Comparison of ENCODE assay signal across 27 mouse cellular contexts in the genomic region with DNA sequence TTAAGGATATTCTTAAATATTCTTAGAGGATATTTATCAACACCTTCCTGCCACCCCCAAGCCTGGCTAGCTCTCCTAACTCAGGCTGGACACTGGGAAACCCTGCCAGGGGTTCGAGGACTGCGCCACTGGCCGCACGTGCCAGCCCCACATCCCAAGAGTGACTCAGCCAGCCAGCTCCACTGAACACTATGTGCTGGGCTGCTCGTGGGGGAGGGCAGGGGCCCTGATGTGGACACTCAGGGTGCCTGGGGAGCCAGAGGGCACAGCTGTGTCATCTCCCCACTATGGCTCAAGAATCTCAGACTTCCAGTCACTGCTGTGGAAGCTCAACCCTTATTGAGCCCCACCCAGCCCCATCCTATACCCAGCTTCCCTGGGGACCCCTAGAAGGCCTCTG. TPM values are rescaled to one million over a fixed set of nuclear protein-coding genes. Genes with fewer than 3 reads are reported as not detected.
DNase-seq lines count a peak whose midpoint lies in the region; ATAC-seq and TF ChIP-seq lines count a peak whose summit lies in the region.
"Had no signal": no experiment of that assay in that cellular context is flagged by ENCODE, and none has a peak within 500 bp of the region (broad histone marks: within the 10 kb centered on the region; RNA-seq: fewer than 3 reads in every experiment).

No protein-coding gene starts in this region.

- peaks cover 46% of the 10 kb centered on the region for H3K4me1 ChIP-seq in kidney, embryonic 16.5 days (ENCODE audit: insufficient read depth, low read length)
- peaks cover 45% of the 10 kb centered on the region for H3K4me1 ChIP-seq in bone marrow macrophage, adult 2 months (ENCODE audit: control insufficient read depth, insufficient read depth, low read length)
- peaks cover 55% of the 10 kb centered on the region for H3K4me1 ChIP-seq in heart, embryonic 12.5 days (replicated peaks)

- H3K9ac ChIP-seq in kidney, embryonic 16.5 days (replicated peaks; ENCODE audit: low read length), result no peak overlapping the region
- H3K9ac ChIP-seq in heart, embryonic 12.5 days, result peak overlapping the region; percentile 87
- H3K9ac ChIP-seq: hindbrain, embryonic 12.5 days; limb, embryonic 13.5 days; liver, embryonic 14.5 days; neural tube, embryonic 13.5 days had no signal

- no peaks in the 10 kb centered on the region; the same call in 1 of the 2 replicates for H3K27me3 ChIP-seq in kidney, embryonic 16.5 days (ENCODE audit: insufficient read depth, low read length)
- H3K27me3 ChIP-seq in heart, embryonic 12.5 days (replicated peaks), result no peaks in the 10 kb centered on the region

- no peak overlapping the region for H3K4me2 ChIP-seq in kidney, embryonic 16.5 days (replicated peaks; ENCODE audit: low read depth, low read length)
- peak overlapping the region; percentile 89 for H3K4me2 ChIP-seq in heart, embryonic 12.5 days
- H3K4me2 ChIP-seq: hindbrain, embryonic 12.5 days; limb, embryonic 13.5 days; neural tube, embryonic 13.5 days had no signal

- no peaks in the 10 kb centered on the region for H3K9me3 ChIP-seq in kidney, embryonic 16.5 days (ENCODE audit: low read length)
- no peaks in the 10 kb centered on the region for H3K9me3 ChIP-seq in heart, embryonic 12.5 days (replicated peaks)
- H3K9me3 ChIP-seq: embryonic facial prominence, embryonic 10.5 days; hindbrain, embryonic 12.5 days; limb, embryonic 13.5 days; midbrain, embryonic 10.5 days; neural tube, embryonic 13.5 days had no signal

- no peak for TF ChIP-seq POLR2A in bone marrow macrophage, adult 2 months (IDR thresholded peaks at IDR 0.05; ENCODE audit: borderline replicate concordance, low read depth, low read length)

- no peak for ATAC-seq in kidney, embryonic 16.5 days (ENCODE audit: low FRiP score, low TSS enrichment)
- ATAC-seq in heart, embryonic 12.5 days (ENCODE audit: insufficient number of reproducible peaks, low FRiP score), result no peak
- ATAC-seq: forebrain, embryonic 16.5 days had no signal

- no peaks in the 10 kb centered on the region for H3K36me3 ChIP-seq in kidney, embryonic 16.5 days (ENCODE audit: insufficient read depth, low read length)
- H3K36me3 ChIP-seq in heart, embryonic 12.5 days, result peaks cover 2% of the 10 kb centered on the region; the same call in 1 of the 2 replicates
- H3K36me3 ChIP-seq: embryonic facial prominence, embryonic 10.5 days; hindbrain, embryonic 12.5 days; limb, embryonic 13.5 days; midbrain, embryonic 10.5 days; neural tube, embryonic 13.5 days had no signal

- TF ChIP-seq CTCF in bone marrow macrophage, adult 2 months (IDR thresholded peaks at IDR 0.05; ENCODE audit: low read depth, low read length), result no peak

- WGBS in kidney, embryonic 16.5 days, result 80% methylated on average over 5 of the region's 5 CpGs
- 52% methylated on average over 5 of the region's 5 CpGs for WGBS in heart, embryonic 12.5 days

- DNase-seq in kidney, postnatal 10 days, result peak; percentile 10
- peak; percentile 43 for DNase-seq in heart, postnatal 4 days
- DNase-seq in adrenal gland, adult 2 months, result no peak
- no peak for DNase-seq in frontal cortex, postnatal 14 days (ENCODE audit: low spot score in 2 of 2)
- DNase-seq: adrenal gland, adult 8-10 months; cerebellum, adult 11 months; cerebellum, postnatal 36 days; gastrocnemius, postnatal 14 days; kidney, postnatal 14 days; thymus, postnatal 14 days had no signal

- H3K27ac ChIP-seq in kidney, embryonic 16.5 days (ENCODE audit: low read length), result no peak overlapping the region
- peak overlapping the region; percentile 24 for H3K27ac ChIP-seq in bone marrow macrophage, adult 2 months (ENCODE audit: insufficient read depth, low read depth, low read length)
- peak overlapping the region; percentile 99 for H3K27ac ChIP-seq in heart, embryonic 12.5 days (ENCODE audit: poor library complexity, severe bottlenecking)
- H3K27ac ChIP-seq: embryonic facial prominence, embryonic 10.5 days; hindbrain, embryonic 12.5 days; left cerebral cortex, adult 2 months; limb, embryonic 13.5 days; liver, embryonic 14.5 days; midbrain, embryonic 10.5 days; neural tube, embryonic 13.5 days had no signal

- no peak overlapping the region for H3K4me3 ChIP-seq in kidney, embryonic 16.5 days (ENCODE audit: low read length)
- H3K4me3 ChIP-seq in bone marrow macrophage, adult 2 months (ENCODE audit: insufficient read depth, low read length), result no peak overlapping the region
- peak overlapping the region; percentile 57 for H3K4me3 ChIP-seq in heart, embryonic 12.5 days
- H3K4me3 ChIP-seq: embryonic facial prominence, embryonic 10.5 days; hindbrain, embryonic 12.5 days; left cerebral cortex, adult 2 months; limb, embryonic 13.5 days; midbrain, embryonic 10.5 days; neural tube, embryonic 13.5 days had no signal

RNA-seq across cellular contexts. Expression of gene Hspb7, which starts 2.7 kb away (rescaled TPM):
- polyA plus RNA-seq in kidney, embryonic 16.5 days (2015; fragmentation: Nextera tagmentation; extraction: Ambion mirVana), result 0.58 and 0.80 TPM in 2 replicates
- polyA plus RNA-seq in bone marrow macrophage, adult 2 months (2012; ENCODE audit: insufficient read depth, insufficient read length, missing spikeins), result not detected in 2 replicates
- 186 and 208 TPM in 2 replicates for polyA plus RNA-seq in heart, embryonic 12.5 days (2016; fragmentation: Nextera tagmentation; extraction: Ambion mirVana)
- total RNA-seq in heart, postnatal 4 days (2021), result 100 to 1,000 TPM; 865 to 923 TPM
- 1 to 10 TPM in 1 of 2 experiments, under 1 TPM in 1; 0.26 to 1.1 TPM for total RNA-seq in adrenal gland, adult 2 months (2021)
- 1.1 and 1.2 TPM in 2 replicates for polyA plus RNA-seq in adrenal gland, adult 2 months (2012; rRNA removed)
- total RNA-seq: MEL; monocyte, adult 5-6 weeks had no signal
- polyA plus RNA-seq: embryonic facial prominence, embryonic 10.5 days; forebrain, embryonic 16.5 days; hindbrain, embryonic 12.5 days; midbrain, embryonic 10.5 days; neural tube, embryonic 13.5 days had no signal

RNA-seq across cellular contexts. Expression of gene Clcnkb, which starts 7.5 kb away (rescaled TPM):
- 34.2 and 48.4 TPM in 2 replicates for polyA plus RNA-seq in kidney, embryonic 16.5 days (2015; fragmentation: Nextera tagmentation; extraction: Ambion mirVana)
- not detected in 2 replicates for polyA plus RNA-seq in bone marrow macrophage, adult 2 months (2012; ENCODE audit: insufficient read depth, insufficient read length, missing spikeins)
- polyA plus RNA-seq in heart, embryonic 12.5 days (2016; fragmentation: Nextera tagmentation; extraction: Ambion mirVana), result 0.78 and 1.2 TPM in 2 replicates
- 1 to 10 TPM in 1 of 2 experiments, under 1 TPM in 1; 0.61 to 1.3 TPM for total RNA-seq in heart, postnatal 4 days (2021)
- not detected for total RNA-seq in adrenal gland, adult 2 months (2021)
- not detected in 2 replicates for polyA plus RNA-seq in adrenal gland, adult 2 months (2012; rRNA removed)
- total RNA-seq: adrenal gland, adult 8-10 months; layer of hippocampus, adult 8-10 months; left cerebral cortex, adult 2 months; MEL; monocyte, adult 5-6 weeks had no signal
- polyA plus RNA-seq: forebrain, embryonic 16.5 days; hindbrain, embryonic 12.5 days; limb, embryonic 13.5 days; liver, embryonic 14.5 days; midbrain, embryonic 10.5 days; neural tube, embryonic 13.5 days; stomach, embryonic 16.5 days had no signal

RNA-seq across cellular contexts. Expression of gene Srarp, which starts 12.6 kb away (rescaled TPM):
- not detected in 2 replicates for polyA plus RNA-seq in kidney, embryonic 16.5 days (2015; fragmentation: Nextera tagmentation; extraction: Ambion mirVana)
- polyA plus RNA-seq in bone marrow macrophage, adult 2 months (2012; ENCODE audit: insufficient read depth, insufficient read length, missing spikeins), result not detected in 2 replicates
- polyA plus RNA-seq in heart, embryonic 12.5 days (2016; fragmentation: Nextera tagmentation; extraction: Ambion mirVana), result not detected in 2 replicates
- not detected for total RNA-seq in heart, postnatal 4 days (2021)
- total RNA-seq in adrenal gland, adult 2 months (2021), result under 1 TPM; 0.32 to 0.55 TPM
- polyA plus RNA-seq in adrenal gland, adult 2 months (2012; rRNA removed), result 0.22 TPM in 1 of 2 replicates, not detected in the other
- total RNA-seq: gastrocnemius, postnatal 14 days; MEL; monocyte, adult 5-6 weeks had no signal
- polyA plus RNA-seq: embryonic facial prominence, embryonic 10.5 days; forebrain, embryonic 16.5 days; hindbrain, embryonic 12.5 days; intestine, embryonic 14.5 days; limb, embryonic 13.5 days; liver, embryonic 14.5 days; midbrain, embryonic 10.5 days; neural tube, embryonic 13.5 days; spleen, adult 2 months; stomach, embryonic 16.5 days had no signal

RNA-seq across cellular contexts. Expression of gene Zbtb17, which starts 21.2 kb away (rescaled TPM):
- 41.7 and 43.1 TPM in 2 replicates for polyA plus RNA-seq in kidney, embryonic 16.5 days (2015; fragmentation: Nextera tagmentation; extraction: Ambion mirVana)
- polyA plus RNA-seq in bone marrow macrophage, adult 2 months (2012; ENCODE audit: insufficient read depth, insufficient read length, missing spikeins), result 12.6 and 16.4 TPM in 2 replicates
- 24.9 and 25.3 TPM in 2 replicates for polyA plus RNA-seq in heart, embryonic 12.5 days (2016; fragmentation: Nextera tagmentation; extraction: Ambion mirVana)
- 10 to 100 TPM; 19.2 to 21.7 TPM for total RNA-seq in heart, postnatal 4 days (2021)
- 10 to 100 TPM; 15.8 to 18.7 TPM for total RNA-seq in adrenal gland, adult 2 months (2021)
- polyA plus RNA-seq in adrenal gland, adult 2 months (2012; rRNA removed), result 26.5 and 34.4 TPM in 2 replicates

RNA-seq across cellular contexts. Expression of gene Clcnka, which starts 24.8 kb away (rescaled TPM):
- 14.7 and 17.8 TPM in 2 replicates for polyA plus RNA-seq in kidney, embryonic 16.5 days (2015; fragmentation: Nextera tagmentation; extraction: Ambion mirVana)
- polyA plus RNA-seq in bone marrow macrophage, adult 2 months (2012; ENCODE audit: insufficient read depth, insufficient read length, missing spikeins), result not detected in 2 replicates
- polyA plus RNA-seq in heart, embryonic 12.5 days (2016; fragmentation: Nextera tagmentation; extraction: Ambion mirVana), result 0.06 and 0.15 TPM in 2 replicates
- total RNA-seq in heart, postnatal 4 days (2021), result not detected
- total RNA-seq in adrenal gland, adult 2 months (2021), result not detected
- 0.04 and 0.07 TPM in 2 replicates for polyA plus RNA-seq in adrenal gland, adult 2 months (2012; rRNA removed)
- total RNA-seq: adrenal gland, adult 8-10 months; layer of hippocampus, adult 8-10 months; MEL; monocyte, adult 5-6 weeks had no signal
- polyA plus RNA-seq: forebrain, embryonic 16.5 days; intestine, embryonic 14.5 days; liver, embryonic 14.5 days; midbrain, embryonic 10.5 days; neural tube, embryonic 13.5 days had no signal

Comparison
In these comparisons a context has a peak if more than half of its experiments do, and no peak if none do; other contexts are left out.
1. DNase-seq: peak in kidney, postnatal 10 days (single experiment) and heart, postnatal 4 days (single experiment); none in adrenal gland, adult 2 months (single experiment) and frontal cortex, postnatal 14 days (0 of 2).
2. RNA of gene Hspb7, which starts 2.7 kb away (polyA plus RNA-seq): 186 to 208 TPM in heart, embryonic 12.5 days; 1.1 to 1.2 TPM in adrenal gland, adult 2 months, 0.58 to 0.80 TPM in kidney, embryonic 16.5 days and not detected in bone marrow macrophage, adult 2 months; every median in the first group is over 10 times any median in the second.
3. RNA of gene Clcnkb, which starts 7.5 kb away (polyA plus RNA-seq): 34.2 to 48.4 TPM in kidney, embryonic 16.5 days; 0.78 to 1.2 TPM in heart, embryonic 12.5 days, not detected in bone marrow macrophage, adult 2 months and not detected in adrenal gland, adult 2 months; every median in the first group is over 10 times any median in the second.